Mouse (Mus musculus): ENCODE data around the gene Mrrf.

- TF ChIP-seq CTCF (IDR thresholded peaks at IDR 0.05; ENCODE audit: low read depth, low read length) = no peak
- TF ChIP-seq TAL1 (conservative IDR thresholded peaks at IDR 0.05; ENCODE audit: low read depth, low read length) = no peak
- no peak for TF ChIP-seq GATA1 (IDR thresholded peaks at IDR 0.05; ENCODE audit: borderline replicate concordance, low read length)
Observed at GRCm38 (mm10) chr2:36222168-36222848, 86.1 kb downstream of the Mrrf start.

All from G1E (cell line).